7 mouse cellular contexts compared by ENCODE assay signal in genomic region chr10:80576351-80577194, GRCm38 (mm10). TPM values are rescaled to one million over a fixed set of nuclear protein-coding genes. Genes with fewer than 3 reads are reported as not detected.
DNase-seq lines count a peak whose midpoint lies in the region; ATAC-seq and TF ChIP-seq lines count a peak whose summit lies in the region.

No protein-coding gene starts in this region.

- ATAC-seq in heart, postnatal 0 days (ENCODE audit: insufficient read depth, low read depth), result peak; percentile 3; the same call in 1 of the 2 replicates
- ATAC-seq in midbrain, embryonic 12.5 days (ENCODE audit: low FRiP score, low read depth), result peak; percentile 12; the same call in 1 of the 2 replicates
- no peak; the same call in 1 of the 2 replicates for ATAC-seq in stomach, embryonic 15.5 days (ENCODE audit: insufficient read depth, low FRiP score, low read depth)

- TF ChIP-seq EP300 in heart, postnatal 0 days (IDR thresholded peaks at IDR 0.05; ENCODE audit: low read depth), result no peak

- peak overlapping the region; percentile 83 for H3K4me3 ChIP-seq in heart, postnatal 0 days (ENCODE audit: low read depth, low read length)
- H3K4me3 ChIP-seq in midbrain, embryonic 12.5 days, result peak overlapping the region; percentile 75
- peak overlapping the region; percentile 86 for H3K4me3 ChIP-seq in stomach, embryonic 15.5 days (replicated peaks)

- H3K27me3 ChIP-seq in heart, postnatal 0 days (ENCODE audit: control insufficient read depth, insufficient read depth, low read length), result no peaks in the 10 kb centered on the region
- peaks cover 17% of the 10 kb centered on the region; the same call in 1 of the 2 replicates for H3K27me3 ChIP-seq in midbrain, embryonic 12.5 days
- no peaks in the 10 kb centered on the region for H3K27me3 ChIP-seq in stomach, embryonic 15.5 days (replicated peaks)

- TF ChIP-seq CTCF in heart, postnatal 0 days (IDR thresholded peaks at IDR 0.05; ENCODE audit: low read depth), result no peak

- peak overlapping the region; percentile 74 for H3K9ac ChIP-seq in heart, postnatal 0 days (replicated peaks; ENCODE audit: low read depth, low read length)
- H3K9ac ChIP-seq in midbrain, embryonic 12.5 days (replicated peaks), result peak overlapping the region; percentile 81
- peak overlapping the region; percentile 62 for H3K9ac ChIP-seq in stomach, embryonic 15.5 days

- no peaks in the 10 kb centered on the region for H3K9me3 ChIP-seq in heart, postnatal 0 days (replicated peaks; ENCODE audit: control insufficient read depth, low read length)
- no peaks in the 10 kb centered on the region for H3K9me3 ChIP-seq in midbrain, embryonic 12.5 days
- H3K9me3 ChIP-seq in stomach, embryonic 15.5 days, result no peaks in the 10 kb centered on the region

- peak overlapping the region; percentile 76 for H3K4me2 ChIP-seq in heart, postnatal 0 days (ENCODE audit: low read depth, low read length)
- peak overlapping the region; percentile 98 for H3K4me2 ChIP-seq in midbrain, embryonic 12.5 days (replicated peaks)
- H3K4me2 ChIP-seq in stomach, embryonic 15.5 days, result peak overlapping the region; percentile 89

- no peaks in the 10 kb centered on the region for H3K36me3 ChIP-seq in heart, postnatal 0 days (replicated peaks; ENCODE audit: control insufficient read depth, insufficient read depth, low read length)
- H3K36me3 ChIP-seq in midbrain, embryonic 12.5 days, result no peaks in the 10 kb centered on the region
- 0 out of 2 replicates have a peak, but pooled peaks cover 2% of the 10 kb centered on the region for H3K36me3 ChIP-seq in stomach, embryonic 15.5 days

- intact Hi-C loops in left cerebral cortex, postnatal 4 days (cut with DNase I), result loop anchor here (5.0 kb wide), 1 partner anchor 111 kb away; no protein-coding TSS in a partner anchor

- DNase-seq in CD8-positive naive resting alpha-beta T cell, adult 2 months (ENCODE audit: low read depth in 2 of 2, low spot score in 2 of 2), result peak; percentile 47 to 60
- peak; percentile 37 for DNase-seq in MEL-GATA-1-ER (ENCODE audit: extremely low read depth, low read depth)
- peak; percentile 67 for DNase-seq in embryo, embryonic 9.5 days (ENCODE audit: extremely low spot score)
- DNase-seq in heart, postnatal 0 days (ENCODE audit: low spot score), result no peak
- DNase-seq in left cerebral cortex, postnatal 4 days, result peak; percentile 65

- peaks cover 13% of the 10 kb centered on the region; the same call in 1 of the 2 replicates for H3K4me1 ChIP-seq in heart, postnatal 0 days (ENCODE audit: control insufficient read depth, insufficient read depth)
- peaks cover 54% of the 10 kb centered on the region for H3K4me1 ChIP-seq in midbrain, embryonic 12.5 days
- peaks cover 41% of the 10 kb centered on the region for H3K4me1 ChIP-seq in stomach, embryonic 15.5 days

- H3K27ac ChIP-seq in heart, postnatal 0 days (ENCODE audit: low read depth), result peak overlapping the region; percentile 83
- peak overlapping the region; percentile 76 for H3K27ac ChIP-seq in midbrain, embryonic 12.5 days (replicated peaks)
- H3K27ac ChIP-seq in stomach, embryonic 15.5 days, result peak overlapping the region; percentile 95

- under 1% methylated on average over 92 of the region's 96 CpGs for WGBS in heart, postnatal 0 days
- WGBS in midbrain, embryonic 12.5 days, result under 1% methylated on average over 79 of the region's 96 CpGs
- WGBS in stomach, embryonic 15.5 days, result under 1% methylated on average over 84 of the region's 96 CpGs

RNA-seq across cellular contexts. Expression of gene Klf16, which starts 0.5 kb away (rescaled TPM):
- 9.3 TPM in 2 replicates for total RNA-seq in heart, postnatal 0 days (2014; rRNA removed; ENCODE audit: low replicate concordance)
- polyA plus RNA-seq in heart, postnatal 0 days (2015; fragmentation: Nextera tagmentation; extraction: Ambion mirVana), result 3.1 and 3.5 TPM in 2 replicates
- 10 to 100 TPM; 34.1 to 35.5 TPM for total RNA-seq in left cerebral cortex, postnatal 4 days (2021)
- polyA plus RNA-seq in midbrain, embryonic 12.5 days (2016; fragmentation: Nextera tagmentation; extraction: Ambion mirVana), result 6.1 and 6.2 TPM in 2 replicates
- polyA plus RNA-seq in stomach, embryonic 15.5 days (2015; fragmentation: Nextera tagmentation; extraction: Ambion mirVana), result 9.3 and 10.3 TPM in 2 replicates

RNA-seq across cellular contexts. Expression of gene Abhd17a, which starts 13.6 kb away (rescaled TPM):
- 194 and 462 TPM in 2 replicates for total RNA-seq in heart, postnatal 0 days (2014; rRNA removed; ENCODE audit: low replicate concordance)
- polyA plus RNA-seq in heart, postnatal 0 days (2015; fragmentation: Nextera tagmentation; extraction: Ambion mirVana), result 88.2 and 88.6 TPM in 2 replicates
- total RNA-seq in left cerebral cortex, postnatal 4 days (2021), result 100 to 1,000 TPM; 131 to 133 TPM
- polyA plus RNA-seq in midbrain, embryonic 12.5 days (2016; fragmentation: Nextera tagmentation; extraction: Ambion mirVana), result 104 and 105 TPM in 2 replicates
- 102 and 103 TPM in 2 replicates for polyA plus RNA-seq in stomach, embryonic 15.5 days (2015; fragmentation: Nextera tagmentation; extraction: Ambion mirVana)

RNA-seq across cellular contexts. Expression of gene Rexo1, which starts 15.2 kb away (rescaled TPM):
- total RNA-seq in heart, postnatal 0 days (2014; rRNA removed; ENCODE audit: low replicate concordance), result 13.1 and 17.6 TPM in 2 replicates
- polyA plus RNA-seq in heart, postnatal 0 days (2015; fragmentation: Nextera tagmentation; extraction: Ambion mirVana), result 7.6 TPM in 2 replicates
- total RNA-seq in left cerebral cortex, postnatal 4 days (2021), result 10 to 100 TPM; 65.2 to 67.5 TPM
- 36.5 and 37.3 TPM in 2 replicates for polyA plus RNA-seq in midbrain, embryonic 12.5 days (2016; fragmentation: Nextera tagmentation; extraction: Ambion mirVana)
- 23.2 and 23.3 TPM in 2 replicates for polyA plus RNA-seq in stomach, embryonic 15.5 days (2015; fragmentation: Nextera tagmentation; extraction: Ambion mirVana)

RNA-seq across cellular contexts. Expression of gene Scamp4, which starts 26.1 kb away (rescaled TPM):
- 25.8 and 44.5 TPM in 2 replicates for total RNA-seq in heart, postnatal 0 days (2014; rRNA removed; ENCODE audit: low replicate concordance)
- polyA plus RNA-seq in heart, postnatal 0 days (2015; fragmentation: Nextera tagmentation; extraction: Ambion mirVana), result 39.2 and 39.8 TPM in 2 replicates
- total RNA-seq in left cerebral cortex, postnatal 4 days (2021), result 10 to 100 TPM; 30.9 to 34.5 TPM
- polyA plus RNA-seq in midbrain, embryonic 12.5 days (2016; fragmentation: Nextera tagmentation; extraction: Ambion mirVana), result 63.1 and 68.4 TPM in 2 replicates
- 86.1 and 93.0 TPM in 2 replicates for polyA plus RNA-seq in stomach, embryonic 15.5 days (2015; fragmentation: Nextera tagmentation; extraction: Ambion mirVana)

RNA-seq across cellular contexts. Expression of gene Adat3, which starts 26.1 kb away (rescaled TPM):
- total RNA-seq in heart, postnatal 0 days (2014; rRNA removed; ENCODE audit: low replicate concordance), result 1.6 and 4.5 TPM in 2 replicates
- 1.8 and 2.7 TPM in 2 replicates for polyA plus RNA-seq in heart, postnatal 0 days (2015; fragmentation: Nextera tagmentation; extraction: Ambion mirVana)
- total RNA-seq in left cerebral cortex, postnatal 4 days (2021), result 1 to 10 TPM; 2.9 to 3.6 TPM
- 7.8 and 8.7 TPM in 2 replicates for polyA plus RNA-seq in midbrain, embryonic 12.5 days (2016; fragmentation: Nextera tagmentation; extraction: Ambion mirVana)
- polyA plus RNA-seq in stomach, embryonic 15.5 days (2015; fragmentation: Nextera tagmentation; extraction: Ambion mirVana), result 6.1 and 6.4 TPM in 2 replicates
